Mouse (Mus musculus) pancreas, adult 10 weeks (tissue): ENCODE results near the gene Stx11. TPM values are rescaled to one million over a fixed set of nuclear protein-coding genes. Genes with fewer than 3 reads are reported as not detected.

Source experiments
- polyA plus RNA-seq: library from polyadenylated mRNA; stranded (reverse); fragments of 350-450 nt; fragmentation: Illumina TruSeq; extraction: RNeasy Lipid Tissue Mini Kit (QIAGEN cat#74804); gene quantifications from one replicate; pipeline ENCODE4 v1.2.3, GENCODE M21; 2015; ENCODE audit warnings: low read depth, low replicate concordance; ENCODE audit not compliant: insufficient read depth

The Stx11 gene
- 0.70 TPM for polyA plus RNA-seq

DNA sequence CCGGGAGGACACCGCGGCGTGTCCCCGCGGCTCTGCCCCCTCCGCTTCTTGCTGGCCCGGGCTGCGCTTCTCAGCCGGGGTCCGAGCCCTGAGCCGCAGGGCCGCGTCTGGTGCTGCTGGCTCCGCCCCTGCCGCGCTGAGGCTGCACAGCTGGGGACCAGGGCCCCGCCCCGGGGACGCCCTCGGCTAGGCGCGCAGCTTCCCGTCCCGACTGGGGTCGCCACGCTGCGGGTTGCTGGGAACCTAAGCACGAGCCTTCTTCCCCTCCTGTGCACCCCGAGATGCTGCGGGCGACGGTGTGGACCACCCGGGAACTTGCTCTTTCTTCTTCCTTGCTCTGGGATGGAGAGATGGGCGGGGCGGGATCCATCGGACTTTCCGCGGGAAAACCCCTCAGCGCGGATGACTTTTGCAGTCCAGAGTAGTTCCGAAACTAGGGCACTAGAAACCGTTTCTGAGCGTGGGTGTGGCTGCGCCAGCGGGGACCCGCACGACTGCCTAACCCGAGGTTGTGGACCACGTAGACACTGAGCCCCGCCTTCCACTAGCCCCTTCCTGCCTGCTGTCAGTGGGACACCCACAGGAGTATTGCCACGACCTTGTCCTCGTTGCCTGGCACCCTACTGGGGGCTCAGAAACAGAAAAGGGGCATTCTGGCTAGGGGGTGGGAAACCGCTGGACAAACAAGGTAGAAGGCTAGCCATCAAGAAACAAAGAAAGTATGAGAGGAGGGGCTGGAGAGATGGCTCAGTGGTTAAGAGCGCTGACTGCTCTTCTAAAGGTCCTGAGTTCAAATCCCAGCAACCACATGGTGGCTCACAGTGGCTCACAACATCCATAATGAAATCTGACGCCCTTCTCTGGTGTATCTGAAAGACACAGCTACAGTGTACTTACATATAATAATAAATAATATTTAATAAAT lies at the start of gene Stx11:
Gene Stx11 (minus strand): TSS at position 148 of the 925 bp plus-strand sequence.

DNA sequence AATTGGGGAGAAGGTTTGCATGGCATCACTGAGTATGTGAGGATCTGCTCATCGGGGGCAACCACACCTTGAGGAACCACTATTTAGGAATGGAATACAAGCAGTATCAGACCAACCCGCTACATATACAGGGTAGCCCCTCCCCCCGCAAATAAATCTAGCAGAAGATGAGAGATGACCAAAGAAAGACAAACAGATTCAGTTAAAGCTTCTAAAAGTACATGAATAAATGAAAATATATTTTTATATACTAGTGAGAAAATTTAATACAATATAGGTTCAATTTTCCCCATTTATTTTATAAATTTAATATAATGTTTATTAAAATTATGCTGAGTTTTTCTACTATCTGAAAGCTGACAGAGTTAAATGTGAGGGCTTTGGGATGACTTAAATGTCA lies 40.9 kb upstream of the Stx11 start, which contains the start of gene Sf3b5:
Gene Sf3b5 (plus strand): TSS at position 301 of the 400 bp plus-strand sequence.

Other genes with a start within 250 kb of the Stx11 start
- gene Utrn, start 94.9 kb downstream of the Stx11 start, polyA plus RNA-seq = 22.7 TPM
- 4.0 TPM for gene Sf3b5, start 41.0 kb upstream of the Stx11 start, polyA plus RNA-seq
- 5.9 TPM for gene Plagl1, start 96.2 kb upstream of the Stx11 start, polyA plus RNA-seq
- not detected for gene Zc2hc1b, start 213.7 kb upstream of the Stx11 start, polyA plus RNA-seq
- 4.0 TPM for gene Ltv1, start 228.9 kb upstream of the Stx11 start, polyA plus RNA-seq